Mouse (Mus musculus) kidney, postnatal 10 days (tissue): Measurements from ENCODE around the gene Dhrs11.
"Not testable (repeated sequence)": the region's sequence is repeated elsewhere in the genome, so short reads cannot be mapped to it uniquely, and the experiment has no call there.

ENCODE experiments used
- DNase-seq: peaks from one replicate; pipeline ENCODE4 v3.0.0; 2021; ENCODE audit warnings: mixed read lengths

Dhrs11 gene

GRCm38 (mm10) chr11:84828516-84829399, at the start of gene Dhrs11:
Gene Dhrs11, minus strand, starts transcription at chr11:84828994.
- peak; percentile 97 for DNase-seq

GRCm38 (mm10) chr11:84876020-84876419, 47.2 kb upstream of the Dhrs11 start:
- DNase-seq, result not testable (repeated sequence)

- no peak for DNase-seq
Measured at GRCm38 (mm10) chr11:84873042-84873833, 44.4 kb upstream of the Dhrs11 start.

GRCm38 (mm10) chr11:84871548-84872069, 42.8 kb upstream of the Dhrs11 start:
- DNase-seq, result no peak

GRCm38 (mm10) chr11:84871046-84871445, 42.3 kb upstream of the Dhrs11 start:
- DNase-seq, result no peak

GRCm38 (mm10) chr11:84870337-84871043, 41.7 kb upstream of the Dhrs11 start, which contains the start of gene Ggnbp2:
Gene Ggnbp2, minus strand, starts transcription at chr11:84870817.
- peak; percentile 96 for DNase-seq

GRCm38 (mm10) chr11:84869537-84870232, 40.9 kb upstream of the Dhrs11 start:
- peak; percentile 98 for DNase-seq

GRCm38 (mm10) chr11:84868786-84869259, 40.0 kb upstream of the Dhrs11 start:
- DNase-seq, result no peak

- no peak for DNase-seq
Measured at GRCm38 (mm10) chr11:84867586-84867985, 38.8 kb upstream of the Dhrs11 start.

- DNase-seq, result no peak
Measured at GRCm38 (mm10) chr11:84865268-84865667, 36.5 kb upstream of the Dhrs11 start.

GRCm38 (mm10) chr11:84855285-84855684, 26.5 kb upstream of the Dhrs11 start:
- no peak for DNase-seq

- DNase-seq, result no peak
Measured at GRCm38 (mm10) chr11:84847475-84848090, 18.8 kb upstream of the Dhrs11 start.

- DNase-seq, result no peak
Measured at GRCm38 (mm10) chr11:84846741-84847474, 18.1 kb upstream of the Dhrs11 start.

GRCm38 (mm10) chr11:84839330-84839729, 10.5 kb upstream of the Dhrs11 start:
- no peak for DNase-seq

- not testable (repeated sequence) for DNase-seq
Measured at GRCm38 (mm10) chr11:84829495-84829894, 701 bp upstream of the Dhrs11 start.

- no peak for DNase-seq
Measured at GRCm38 (mm10) chr11:84827901-84828503, 792 bp downstream of the Dhrs11 start.

GRCm38 (mm10) chr11:84827492-84827891, 1.3 kb downstream of the Dhrs11 start:
- DNase-seq, result no peak

GRCm38 (mm10) chr11:84826185-84826584, 2.6 kb downstream of the Dhrs11 start:
- peak; percentile 67 for DNase-seq

- no peak for DNase-seq
Measured at GRCm38 (mm10) chr11:84825261-84825807, 3.5 kb downstream of the Dhrs11 start.

GRCm38 (mm10) chr11:84823484-84823897, 5.3 kb downstream of the Dhrs11 start:
- no peak for DNase-seq
